Mouse (Mus musculus) kidney, postnatal 36 days (tissue): ENCODE results near the gene Magi1.

Experiments used
- DNase-seq, 2 experiments: peaks; one replicate each; pipeline ENCODE4 v3.0.0; 2021 to 2022; ENCODE audit warnings: mixed read lengths in 2 of 2

The Magi1 gene

DNA sequence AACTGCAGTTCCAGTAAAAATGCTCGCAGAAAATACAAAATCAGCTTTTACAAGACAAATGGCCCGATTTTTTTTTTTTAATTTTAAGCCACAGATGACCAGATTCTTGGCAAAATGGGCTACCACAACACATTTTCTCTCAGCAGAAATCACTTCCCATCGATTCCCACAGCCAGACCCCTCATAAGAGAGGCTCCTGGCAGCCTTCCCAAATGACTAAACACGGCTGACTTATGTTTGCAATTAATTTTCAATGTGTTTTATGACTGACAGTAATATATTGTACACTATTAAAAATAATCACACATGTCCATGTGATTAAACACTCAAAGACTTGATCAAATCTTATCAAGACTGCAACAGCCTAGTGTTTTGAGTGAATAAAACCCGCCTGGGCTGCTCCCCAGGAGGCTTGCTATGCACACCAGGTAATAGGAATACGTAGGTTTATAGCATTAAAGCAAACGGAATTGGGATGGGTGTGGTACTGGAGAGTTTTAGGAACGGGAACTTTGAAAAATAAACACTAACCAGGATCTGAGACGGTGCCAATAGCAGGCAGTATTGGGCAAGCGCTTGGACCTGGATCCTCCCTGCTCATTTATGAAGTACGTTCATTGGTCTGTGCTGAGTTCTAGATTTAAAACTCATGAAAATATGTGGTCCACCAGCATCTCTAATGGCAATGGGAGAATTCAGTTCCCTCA, 176.2 kb downstream of the Magi1 start:
- DNase-seq, result no peak

DNA sequence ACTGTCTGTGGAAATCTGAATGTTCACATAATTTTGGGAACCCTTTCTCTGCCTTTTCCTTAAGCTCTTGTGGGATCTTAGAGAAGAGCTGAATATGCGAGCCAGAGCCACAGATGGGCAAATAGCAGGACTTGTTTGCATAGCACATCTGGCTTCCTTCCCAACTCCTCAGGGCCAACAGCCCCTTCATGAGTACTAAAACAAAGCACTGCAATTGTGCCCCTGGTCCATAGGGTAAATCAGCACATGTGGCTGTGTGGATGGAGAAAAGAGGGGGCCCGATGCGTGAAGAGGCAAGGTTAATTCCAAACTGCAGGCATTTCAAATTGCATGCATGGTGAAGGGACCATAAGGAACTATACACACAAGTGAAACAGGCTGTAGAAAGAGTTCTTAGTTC, 180.1 kb downstream of the Magi1 start:
- no peak for DNase-seq

DNA sequence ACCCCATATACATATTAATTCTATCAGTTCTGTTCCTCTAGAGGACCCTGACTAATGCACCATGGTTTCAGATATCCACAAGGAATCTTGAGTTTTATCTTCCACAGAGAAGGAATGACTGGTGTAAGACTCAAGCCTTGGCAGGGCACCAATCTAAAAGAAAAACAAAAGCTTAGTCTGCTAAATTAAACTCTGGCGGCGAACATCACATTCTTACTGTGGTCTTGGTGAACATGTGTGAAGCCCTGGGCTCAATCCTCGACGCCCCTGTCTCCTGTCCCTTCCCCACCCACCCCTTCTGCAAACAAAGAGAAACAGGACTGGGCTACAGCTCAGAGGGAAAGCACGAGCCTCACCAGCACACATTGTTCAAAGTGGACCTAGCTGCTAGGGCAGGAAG, 182.5 kb downstream of the Magi1 start:
- DNase-seq, result no peak

DNA sequence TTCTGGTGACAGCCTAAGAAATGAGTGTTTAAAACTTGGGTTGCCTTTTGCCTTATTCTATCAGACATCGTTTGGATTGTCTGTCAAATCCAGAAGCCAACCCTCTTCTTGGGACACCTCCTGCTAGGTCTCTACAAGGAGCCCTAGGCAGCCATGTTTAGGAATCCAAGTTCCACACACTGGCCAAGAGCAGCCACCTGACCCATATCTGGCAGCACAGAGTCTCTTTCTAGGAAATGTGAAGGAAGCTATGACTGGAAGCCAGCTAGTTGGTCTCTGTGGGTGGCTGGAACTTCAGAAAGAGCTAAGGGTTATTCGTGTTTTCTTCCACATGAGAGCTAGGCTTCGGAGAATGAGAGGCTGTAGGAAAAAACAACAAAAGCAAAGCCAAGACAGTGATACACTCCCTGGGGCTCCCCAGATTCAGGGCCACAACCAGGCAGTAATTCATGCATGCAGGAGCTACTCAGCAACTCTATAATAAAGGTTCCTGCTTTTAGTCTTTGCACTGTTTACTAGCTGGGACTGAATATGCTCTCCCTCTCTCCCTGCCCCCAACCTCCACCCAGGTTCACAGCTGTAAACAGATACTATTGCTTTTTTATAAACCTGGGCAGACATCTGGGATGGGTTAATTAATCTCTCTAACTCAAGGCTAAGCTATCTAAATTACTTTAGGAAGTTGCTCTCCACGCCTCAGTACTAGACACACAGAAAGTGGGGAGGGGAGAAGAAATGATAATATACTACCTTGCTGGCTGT, 188.6 kb downstream of the Magi1 start:
- no peak for DNase-seq

DNA sequence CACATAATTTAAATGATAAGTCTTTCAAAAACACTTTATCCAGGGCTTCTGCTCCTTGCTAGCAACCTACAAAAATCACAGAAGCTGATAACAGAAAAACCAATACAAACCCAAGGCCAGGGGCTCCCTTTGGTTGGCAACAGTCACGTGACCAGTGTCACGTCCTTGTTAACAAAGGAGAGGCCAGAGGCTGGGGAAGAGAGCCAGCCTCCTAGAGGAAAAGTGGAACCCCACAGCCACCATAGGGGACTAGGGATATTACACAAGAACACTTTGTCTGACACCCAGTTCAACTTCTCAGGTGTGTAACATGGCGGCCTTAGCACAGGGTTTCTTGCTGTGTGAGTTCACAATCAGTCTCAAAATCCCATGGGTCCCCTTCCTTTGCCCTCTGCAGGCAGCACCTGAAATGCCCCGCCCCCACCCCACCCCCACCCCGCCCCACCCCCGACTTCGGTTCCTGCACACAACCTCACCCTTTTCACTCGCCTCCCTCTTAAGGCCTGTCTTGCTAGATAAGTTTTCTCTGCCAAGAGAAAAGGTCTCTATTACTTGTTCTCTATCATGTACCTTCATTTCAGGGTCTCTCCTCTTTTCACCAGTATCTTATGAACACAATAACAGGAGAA, 190.6 kb downstream of the Magi1 start:
- DNase-seq, result no peak

DNA sequence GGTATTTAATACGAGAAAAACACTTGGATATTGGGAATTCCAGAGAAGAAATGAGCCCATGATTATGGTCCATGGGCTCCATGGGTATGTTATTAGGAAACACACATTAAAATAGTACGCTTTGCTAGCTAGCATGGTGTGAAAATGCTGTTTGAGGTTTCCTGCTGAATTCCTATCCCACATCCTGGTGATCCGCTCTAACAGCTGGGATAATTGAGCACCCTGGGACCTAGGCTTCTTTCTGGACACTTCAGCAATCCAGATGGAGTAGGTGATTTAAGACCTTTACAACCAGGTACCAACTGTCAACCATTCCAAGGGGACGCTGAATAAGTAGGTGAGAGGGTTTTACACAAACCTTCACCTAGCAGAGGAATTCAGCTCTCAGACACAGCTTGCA, 191.2 kb downstream of the Magi1 start:
- no peak for DNase-seq

DNA sequence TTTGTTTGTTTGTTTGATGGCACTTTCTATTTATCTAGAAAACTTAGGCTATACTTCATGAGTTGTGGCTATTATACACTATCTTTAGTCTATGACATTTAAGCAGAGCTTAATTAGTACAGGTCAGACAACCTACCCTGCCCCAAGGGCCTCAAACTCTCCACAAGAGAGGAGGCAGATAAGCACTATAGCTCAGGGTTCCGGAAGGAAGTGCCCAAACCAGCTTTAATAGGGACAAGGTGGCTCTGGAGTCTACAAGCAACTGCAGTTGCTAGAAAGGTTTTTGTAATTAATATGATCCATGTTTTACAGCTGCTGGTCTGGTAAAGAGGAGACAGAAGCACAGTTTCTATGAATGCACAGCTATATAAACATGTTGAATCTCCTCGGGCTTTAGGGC, 196.9 kb downstream of the Magi1 start:
- no peak for DNase-seq

DNA sequence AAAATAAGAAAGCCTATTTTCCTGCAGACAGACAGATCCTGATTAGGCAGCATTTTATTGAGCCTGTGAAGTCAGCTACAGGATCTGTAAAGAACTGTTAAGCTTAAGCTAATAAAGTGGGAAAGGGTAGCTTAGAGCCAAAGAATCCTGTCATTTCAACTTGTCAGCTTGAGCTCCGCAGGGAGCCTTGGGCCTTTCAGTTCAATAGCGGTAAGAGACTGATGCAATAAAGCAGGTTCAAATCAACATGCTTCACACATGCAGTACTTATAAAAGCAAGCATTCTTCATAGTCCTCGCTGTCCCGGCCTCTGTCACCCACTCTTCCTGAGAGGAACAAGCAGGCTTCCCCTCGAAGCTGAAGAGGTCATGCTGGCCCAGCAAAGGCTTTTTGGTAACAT, 199.0 kb downstream of the Magi1 start:
- no peak for DNase-seq

DNA sequence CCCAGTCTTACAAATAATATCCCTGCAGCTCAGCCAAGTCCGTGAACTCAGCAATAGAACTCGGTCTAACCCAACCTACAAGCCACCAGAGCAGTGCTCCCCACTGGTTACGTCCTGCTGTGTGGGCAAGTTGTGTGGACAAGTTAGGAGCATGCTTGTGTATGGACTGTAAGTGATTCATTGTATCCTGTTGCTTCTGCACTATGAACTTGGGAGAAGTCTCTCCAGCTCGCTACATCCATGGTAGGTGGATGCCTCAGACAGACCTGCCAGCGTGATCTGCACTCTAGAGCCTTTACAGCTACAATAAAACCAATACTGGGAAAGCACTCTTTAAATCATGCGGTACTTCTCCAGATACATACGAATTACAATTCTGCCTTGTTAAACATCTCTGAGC, 200.3 kb downstream of the Magi1 start:
- DNase-seq, result no peak

DNA sequence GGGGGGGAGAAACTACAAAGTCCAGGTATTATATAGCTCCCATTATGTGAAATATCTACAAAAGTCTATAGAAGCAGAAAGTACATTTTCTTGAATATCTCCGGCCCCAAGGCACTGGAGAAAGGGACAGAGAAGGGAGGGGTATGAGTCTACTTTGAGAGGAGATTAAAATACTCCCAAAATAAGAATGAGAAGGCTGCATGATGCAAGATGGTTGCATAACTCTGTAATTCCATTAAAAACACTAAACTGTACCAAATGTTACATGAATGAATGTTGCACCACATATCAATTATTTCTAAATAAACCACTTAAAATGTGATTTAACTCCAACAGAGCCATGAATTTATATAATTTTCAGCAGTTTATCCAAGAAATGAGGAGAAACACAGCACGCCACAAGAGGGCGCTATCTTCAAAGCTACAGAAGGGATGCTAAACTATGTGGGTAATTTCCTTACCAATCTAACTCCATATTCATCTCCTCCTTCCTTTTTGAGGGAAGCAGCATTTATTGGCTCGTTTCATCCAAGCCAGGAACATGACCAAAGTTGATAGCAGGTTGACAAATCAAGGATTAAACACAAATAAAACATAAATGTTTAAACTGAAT, 202.7 kb downstream of the Magi1 start:
- DNase-seq, result peak; percentile 63 to 85

DNA sequence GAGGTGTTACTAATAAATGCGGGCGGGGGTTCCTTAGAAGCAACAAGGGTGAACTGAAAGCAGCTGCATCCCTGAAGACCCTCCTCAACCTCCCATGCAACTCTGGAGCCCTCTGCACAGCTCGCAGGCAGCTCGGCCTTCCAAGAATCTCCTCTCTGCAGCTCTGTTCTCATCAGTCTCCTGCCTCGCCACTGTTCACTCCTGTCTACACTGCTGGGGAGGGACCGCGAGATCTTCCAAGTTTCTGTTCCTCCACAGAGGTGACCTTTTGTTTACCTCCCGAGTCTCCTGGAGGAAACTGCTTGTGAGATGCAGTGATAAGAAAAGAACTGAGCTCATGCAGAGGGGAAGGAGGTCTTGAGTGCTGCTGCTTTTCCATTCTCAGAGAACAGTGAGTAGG, 204.8 kb downstream of the Magi1 start:
- DNase-seq, result peak in 1 of 2 experiments; percentile 43

DNA sequence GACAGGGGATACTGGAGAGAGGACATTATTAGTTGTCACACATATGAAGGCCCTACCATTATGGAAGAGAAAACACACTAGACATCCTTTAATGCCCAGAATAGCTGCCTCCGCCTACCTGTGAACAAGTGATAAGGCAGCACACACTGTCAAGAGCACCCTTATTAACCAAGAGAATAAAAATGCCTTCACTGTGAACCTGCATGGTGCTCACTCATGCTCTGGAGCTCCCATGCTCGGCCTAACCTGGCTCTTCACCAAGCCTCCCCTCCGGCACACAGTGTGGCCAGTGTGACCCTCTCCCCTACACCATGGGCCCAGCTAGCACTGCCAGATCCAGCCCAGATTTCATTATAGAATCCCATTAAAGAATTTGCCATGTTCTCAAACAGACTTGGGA, 206.7 kb downstream of the Magi1 start:
- no peak for DNase-seq

DNA sequence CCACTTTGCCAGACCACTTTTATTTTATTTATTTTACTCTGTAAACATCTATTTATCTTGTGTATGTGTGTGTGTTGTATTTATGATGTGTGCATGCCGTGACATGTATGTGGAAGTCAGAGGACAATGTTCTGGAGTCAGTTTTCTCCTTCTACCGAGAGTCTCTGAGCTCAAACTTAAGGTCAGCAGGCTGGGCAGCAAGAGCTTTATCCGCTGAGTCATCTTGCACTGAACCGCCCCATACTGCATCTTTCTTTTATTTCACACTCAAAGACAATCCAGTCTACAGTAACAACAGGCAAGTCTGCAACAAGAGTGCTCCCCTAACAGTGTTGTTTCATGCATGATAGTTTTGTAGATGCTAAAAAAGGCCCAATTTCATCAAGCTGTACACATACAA, 207.7 kb downstream of the Magi1 start:
- DNase-seq, result no peak

DNA sequence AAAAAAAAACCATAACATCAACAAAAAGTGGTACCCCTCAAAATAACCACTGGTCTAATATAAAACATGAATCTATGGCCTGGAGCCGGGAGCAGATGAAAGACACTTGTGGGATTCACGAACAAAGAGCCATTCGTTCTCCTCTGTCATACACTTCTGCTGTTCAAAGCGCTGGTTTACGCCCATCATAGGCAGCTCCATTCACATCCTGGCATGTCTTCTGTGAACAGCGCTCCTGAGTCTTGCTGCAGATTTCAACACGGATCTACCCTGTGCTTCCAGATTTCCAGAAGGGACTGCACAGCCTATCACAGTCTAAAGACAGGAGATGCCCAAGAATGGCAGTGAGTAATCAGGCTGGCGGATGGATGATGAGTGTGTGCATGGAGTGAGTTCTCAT, 208.5 kb downstream of the Magi1 start:
- DNase-seq, result no peak

DNA sequence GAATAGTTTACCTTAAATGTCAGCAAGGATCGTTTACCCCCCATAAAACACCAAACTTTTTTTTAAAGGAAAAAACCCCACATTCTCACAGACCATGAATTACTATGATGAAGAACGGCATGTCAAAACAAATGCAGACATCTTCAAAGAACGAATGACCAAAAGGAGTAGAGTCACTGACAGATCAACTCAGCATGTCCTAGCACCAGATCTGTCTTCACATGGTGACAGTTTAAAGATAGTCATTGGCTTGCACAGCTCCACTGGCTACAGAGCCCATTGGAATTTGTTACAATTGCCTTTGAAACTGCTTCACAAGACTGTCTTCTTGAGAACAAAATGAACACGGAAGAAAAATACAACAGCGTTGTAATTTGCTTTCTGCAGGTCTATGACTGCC, 212.0 kb downstream of the Magi1 start:
- no peak for DNase-seq

DNA sequence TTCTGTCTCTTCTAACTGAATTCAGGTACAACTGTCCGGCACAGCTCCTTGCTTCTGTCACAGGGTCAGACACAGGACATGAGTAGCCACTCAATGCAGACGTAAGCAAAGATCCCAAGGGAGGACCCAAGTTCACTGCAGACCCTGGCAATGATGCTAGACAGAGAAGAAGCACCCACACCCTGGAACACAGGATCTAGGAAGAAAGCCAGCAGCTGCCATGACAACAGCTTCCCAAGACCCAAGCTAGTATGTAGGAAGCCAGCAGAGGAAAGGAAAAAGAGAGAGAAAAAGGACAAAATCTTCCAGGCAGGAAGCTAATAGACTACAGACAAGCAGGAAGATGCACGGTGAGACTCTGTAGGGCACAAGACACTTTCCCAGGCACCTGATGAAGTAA, 213.0 kb downstream of the Magi1 start:
- peak in 1 of 2 experiments; percentile 28 for DNase-seq

DNA sequence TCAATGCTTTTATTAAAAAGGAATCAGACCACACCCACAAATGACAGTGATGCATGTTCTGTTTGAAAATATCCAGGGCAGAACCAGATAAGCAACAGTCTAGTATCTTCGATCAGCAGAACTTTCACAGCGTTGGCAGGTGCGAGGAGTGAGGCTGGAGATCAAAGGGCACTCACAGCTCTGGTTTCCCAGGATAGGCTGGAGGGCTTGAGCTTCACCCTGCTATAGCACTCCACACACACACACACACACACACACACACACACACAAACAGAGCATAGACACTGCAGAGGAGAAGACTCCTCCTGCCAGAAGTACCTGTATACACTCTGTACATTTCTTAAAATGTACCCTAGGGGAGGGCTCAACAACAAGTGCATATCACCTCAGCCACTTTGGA, 214.3 kb downstream of the Magi1 start:
- peak; percentile 33 to 35 for DNase-seq

DNA sequence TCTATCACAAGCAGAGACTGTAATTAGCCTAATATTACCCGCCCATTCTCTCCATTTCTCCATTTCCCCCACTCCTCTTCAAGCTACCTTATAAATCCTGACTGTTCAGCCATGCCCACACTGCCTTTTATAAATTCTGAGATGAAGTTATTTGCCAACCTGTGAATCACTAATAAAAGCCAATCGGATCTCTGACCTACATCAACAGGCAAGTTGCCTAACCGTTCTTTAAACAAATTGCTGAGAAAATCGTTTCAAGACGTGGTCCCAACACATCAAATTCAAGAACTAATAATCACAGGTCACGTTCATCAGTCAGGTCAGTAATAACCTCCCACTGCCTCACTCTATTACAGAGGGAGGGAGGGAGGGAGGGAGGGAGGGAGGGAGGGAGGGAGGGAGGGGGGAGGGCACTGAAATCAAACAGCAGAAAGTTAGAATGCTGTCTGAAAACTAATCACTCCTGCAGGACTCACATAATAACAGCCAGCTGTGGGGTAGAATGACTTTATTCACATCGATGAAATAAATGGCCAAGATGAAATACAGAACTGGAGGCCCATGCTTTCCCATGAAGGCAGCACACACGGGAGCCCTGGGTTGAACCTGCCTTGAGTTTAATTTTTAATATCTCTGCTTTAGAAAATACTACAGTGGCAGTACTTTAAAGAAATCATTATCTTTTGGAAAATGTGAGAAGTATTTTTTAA, 215.8 kb downstream of the Magi1 start:
- DNase-seq, result no peak

DNA sequence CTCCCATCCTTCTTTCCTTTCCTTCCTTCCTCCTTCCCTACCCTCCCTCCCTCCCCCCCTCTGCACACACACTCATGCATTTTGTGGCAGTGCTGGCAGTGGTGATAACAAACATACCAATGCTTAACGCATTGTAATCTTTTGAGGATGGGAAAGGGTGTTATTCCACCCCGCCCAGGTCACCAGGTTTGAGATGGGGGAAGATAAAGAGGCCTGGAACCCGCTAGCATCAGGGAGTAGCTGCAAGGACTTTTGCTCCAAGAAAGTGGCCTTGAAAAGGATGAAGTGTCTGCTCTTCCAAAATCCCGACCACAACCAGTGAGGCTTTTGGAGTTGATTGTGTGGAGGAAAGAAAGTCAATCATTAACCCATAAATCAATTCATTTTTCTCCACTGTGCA, 218.9 kb downstream of the Magi1 start:
- no peak for DNase-seq

DNA sequence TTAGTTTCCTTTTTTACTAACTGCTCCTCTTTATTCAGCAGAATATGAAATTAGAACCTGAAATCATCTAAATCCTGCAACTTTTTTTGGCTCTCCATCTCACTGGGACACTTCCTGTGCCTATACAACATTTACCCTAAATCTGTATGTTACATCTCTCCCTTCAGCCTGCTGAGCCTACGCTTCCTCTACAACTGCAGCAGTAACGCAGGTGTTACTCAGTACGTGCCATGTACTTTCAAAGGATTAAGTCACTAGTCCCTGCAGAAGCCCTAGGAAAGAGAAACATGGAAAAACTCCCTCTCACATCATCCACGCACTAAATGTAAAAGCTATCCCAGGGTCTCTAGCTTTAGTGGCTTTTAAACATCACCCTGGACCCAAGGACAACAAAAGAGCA, 220.2 kb downstream of the Magi1 start:
- no peak for DNase-seq

DNA sequence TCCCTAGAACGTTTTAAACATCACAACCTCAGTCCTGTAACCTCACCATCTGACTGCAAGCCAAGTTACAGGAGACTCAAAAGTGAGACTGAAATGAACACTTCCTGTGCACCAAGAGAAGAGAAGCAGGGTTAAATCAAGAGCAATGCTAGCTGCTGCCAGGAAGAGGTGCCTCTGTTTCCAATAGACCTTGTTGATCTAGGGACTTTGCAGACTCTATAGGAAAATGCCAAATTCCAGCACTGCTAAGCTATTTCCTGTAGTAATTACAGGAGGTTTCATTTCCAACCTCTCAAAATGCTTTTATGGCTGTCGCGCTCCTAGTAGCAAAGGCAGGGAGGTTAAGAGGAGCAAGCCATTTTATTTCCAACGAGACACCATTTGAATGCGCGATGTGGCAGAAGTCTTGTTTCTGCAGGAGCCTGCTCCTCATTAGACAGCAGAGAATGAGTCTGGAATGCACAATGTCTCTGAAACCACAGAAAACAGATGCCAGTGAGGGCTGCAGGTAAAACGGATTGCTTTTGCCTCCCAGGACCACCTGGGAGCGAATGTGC, 222.2 kb downstream of the Magi1 start:
- no peak for DNase-seq

DNA sequence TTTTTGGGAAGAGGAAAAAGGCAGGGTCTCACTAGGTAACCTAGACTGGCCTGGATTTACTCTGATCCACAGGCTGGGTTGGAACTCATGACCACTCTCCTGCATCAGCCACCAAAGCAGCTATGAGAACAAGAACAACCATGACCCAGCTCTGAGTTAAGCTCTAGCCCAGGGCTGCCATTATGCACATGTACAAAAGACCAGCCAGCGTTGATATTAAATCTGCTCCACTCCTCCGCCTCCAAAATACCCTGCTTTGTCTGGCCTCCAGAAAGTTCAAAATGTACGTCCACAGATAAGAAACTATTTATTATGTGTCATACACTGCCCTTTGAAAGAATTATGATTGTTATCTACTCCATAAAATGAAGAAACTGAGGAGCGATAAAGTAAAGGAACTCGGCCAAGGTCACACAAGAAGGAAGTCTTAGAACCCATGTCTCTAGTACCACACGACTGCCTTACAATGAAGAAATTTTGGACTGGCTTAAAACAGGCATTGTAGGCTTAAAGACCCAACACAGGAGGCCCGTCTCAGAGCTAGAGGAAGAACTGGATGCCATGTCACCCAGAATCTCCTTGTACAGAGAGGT, 223.0 kb downstream of the Magi1 start:
- no peak for DNase-seq
